Mouse (Mus musculus) right cerebral cortex, postnatal 4 days (tissue): Measurements from ENCODE around the gene Alpk1.
"Not testable (repeated sequence)": the region's sequence is repeated elsewhere in the genome, so short reads cannot be mapped to it uniquely, and the experiment has no call there.

Source experiments
- DNase-seq: peaks from one replicate; pipeline ENCODE4 v3.0.0-alpha.2; 2022

The Alpk1 gene

DNA sequence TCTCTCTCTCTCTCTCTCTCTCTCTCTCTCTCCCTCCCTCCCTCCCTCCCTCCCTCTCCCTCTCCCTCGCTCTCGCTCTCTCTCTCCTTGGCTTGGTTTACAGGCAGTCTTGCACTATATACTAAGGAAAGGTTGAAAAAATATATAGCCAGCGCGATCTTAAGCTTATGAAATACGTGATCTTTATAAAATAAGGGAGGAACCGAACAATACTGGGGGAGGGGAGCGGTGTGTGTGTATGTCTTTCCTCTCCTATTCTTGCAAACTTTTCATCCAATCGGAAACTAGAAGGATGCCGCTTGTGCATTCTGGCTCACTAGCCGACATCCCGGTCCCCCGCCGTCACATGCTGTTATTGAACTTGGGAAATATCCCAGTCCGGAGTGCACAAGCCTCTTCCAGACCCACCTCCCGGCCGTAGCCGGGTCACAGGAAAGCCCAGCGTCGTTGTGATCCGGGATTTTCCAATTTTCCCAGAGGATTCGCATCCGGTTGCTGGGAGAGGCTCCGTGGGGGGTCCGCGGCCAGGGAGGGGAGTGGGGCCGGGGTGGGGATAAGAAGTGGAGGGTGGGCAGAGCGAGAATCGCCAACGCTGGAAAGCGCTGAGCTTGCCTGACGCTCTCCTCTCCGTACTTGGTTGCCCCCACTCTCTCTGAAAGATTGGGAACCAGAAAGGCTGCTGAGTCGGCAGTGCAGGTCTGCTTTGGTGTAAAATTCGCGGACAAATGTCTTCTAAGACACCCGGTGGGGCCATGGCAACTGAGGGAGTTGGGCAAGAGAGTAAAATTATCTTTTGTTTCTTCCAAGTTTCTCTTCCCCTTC, 10.1 kb upstream of the Alpk1 start:
- peak; percentile 25 for DNase-seq

- peak; percentile 36 for DNase-seq
Measured at GRCm38 (mm10) chr3:127789500-127790191, 9.3 kb upstream of the Alpk1 start, which contains the start of gene Tifa. Tifa (plus strand) TSS chr3:127789805.

- no peak for DNase-seq
Measured at GRCm38 (mm10) chr3:127788919-127789318, 8.6 kb upstream of the Alpk1 start.

GRCm38 (mm10) chr3:127788038-127788437, 7.7 kb upstream of the Alpk1 start:
- DNase-seq: no peak

DNA sequence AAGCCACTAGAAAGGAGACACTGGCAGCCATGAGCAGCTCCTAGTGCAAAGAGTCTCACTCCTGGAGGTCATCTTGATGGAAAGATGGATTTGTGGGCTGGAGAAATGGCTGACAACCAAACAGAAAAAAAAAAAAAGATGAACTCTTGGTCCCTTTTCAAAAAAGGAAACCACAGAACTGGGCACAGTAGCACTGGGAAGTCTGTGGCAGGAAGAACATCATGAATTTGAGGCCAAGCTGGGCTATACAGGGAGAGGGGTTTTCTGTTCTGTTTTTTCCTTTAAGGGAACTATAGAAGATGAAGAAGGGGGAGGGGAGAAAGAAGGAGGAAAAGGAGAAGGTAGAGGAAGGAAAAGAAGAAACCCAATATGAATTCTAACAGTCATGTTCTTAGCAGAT, 6.7 kb upstream of the Alpk1 start:
- DNase-seq: no peak

DNA sequence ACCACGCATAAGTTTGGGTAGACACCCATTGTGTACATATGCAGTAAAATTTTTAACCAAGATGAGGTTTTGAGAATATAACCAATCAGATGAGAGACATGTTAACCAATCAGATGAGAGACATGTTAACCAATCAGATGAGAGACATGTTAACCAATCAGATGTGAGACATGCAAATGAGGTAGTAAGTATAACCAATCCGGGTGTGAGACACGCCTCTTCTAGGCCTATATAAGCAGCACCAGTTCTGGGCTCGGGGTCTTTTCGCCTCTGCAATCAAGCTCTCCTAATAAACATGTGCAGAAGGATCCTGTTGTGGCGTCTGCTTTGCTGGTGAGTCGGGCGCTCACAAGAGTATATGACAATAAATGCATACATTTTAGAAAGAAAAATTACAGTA, 3.4 kb upstream of the Alpk1 start:
- DNase-seq: not testable (repeated sequence)

DNA sequence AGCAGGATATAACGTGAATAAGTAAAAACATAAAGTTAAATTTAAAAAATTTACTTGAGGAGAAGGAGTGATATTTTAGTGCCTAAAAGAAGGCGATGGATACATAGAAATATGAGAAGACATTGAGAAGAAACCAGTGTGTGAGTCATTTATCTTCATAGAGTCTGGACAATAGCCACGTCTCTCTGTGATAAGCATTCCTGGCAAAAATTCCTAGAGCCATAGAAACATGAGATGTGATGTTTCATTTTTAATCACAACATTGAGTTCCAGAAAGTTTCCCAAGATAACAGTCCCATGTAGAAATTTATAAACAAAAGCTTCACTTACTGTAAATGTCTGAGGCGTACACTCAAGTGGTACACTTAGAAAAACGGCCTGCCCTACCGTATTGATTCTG, 2.6 kb upstream of the Alpk1 start:
- no peak for DNase-seq

GRCm38 (mm10) chr3:127780921-127781320, 594 bp upstream of the Alpk1 start:
- no peak for DNase-seq

GRCm38 (mm10) chr3:127769146-127769545, 11.2 kb downstream of the Alpk1 start:
- DNase-seq: no peak

DNA sequence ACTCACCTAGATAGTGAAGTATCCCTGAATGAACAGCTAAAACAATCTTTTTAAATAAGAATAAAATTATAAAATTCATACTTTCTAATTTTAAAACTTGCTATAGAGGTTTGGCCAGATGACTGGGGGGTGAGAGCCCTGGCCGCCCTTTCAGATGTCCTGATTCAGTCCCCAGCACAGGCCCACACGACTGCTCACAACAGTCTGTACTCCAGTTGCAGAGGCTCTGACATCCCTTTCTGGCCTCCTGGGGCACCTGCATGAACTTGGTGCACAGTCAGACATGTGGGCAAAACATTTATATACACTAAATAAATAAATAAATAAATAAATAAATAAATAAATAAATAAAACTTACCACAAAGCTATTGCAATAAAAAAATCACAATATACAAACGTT, 14.4 kb downstream of the Alpk1 start:
- DNase-seq: no peak

GRCm38 (mm10) chr3:127764541-127764940, 15.8 kb downstream of the Alpk1 start:
- DNase-seq: no peak

GRCm38 (mm10) chr3:127763076-127763612, 17.2 kb downstream of the Alpk1 start:
- DNase-seq: peak; percentile 77

- no peak for DNase-seq
Measured at GRCm38 (mm10) chr3:127762403-127762802, 17.9 kb downstream of the Alpk1 start.

DNA sequence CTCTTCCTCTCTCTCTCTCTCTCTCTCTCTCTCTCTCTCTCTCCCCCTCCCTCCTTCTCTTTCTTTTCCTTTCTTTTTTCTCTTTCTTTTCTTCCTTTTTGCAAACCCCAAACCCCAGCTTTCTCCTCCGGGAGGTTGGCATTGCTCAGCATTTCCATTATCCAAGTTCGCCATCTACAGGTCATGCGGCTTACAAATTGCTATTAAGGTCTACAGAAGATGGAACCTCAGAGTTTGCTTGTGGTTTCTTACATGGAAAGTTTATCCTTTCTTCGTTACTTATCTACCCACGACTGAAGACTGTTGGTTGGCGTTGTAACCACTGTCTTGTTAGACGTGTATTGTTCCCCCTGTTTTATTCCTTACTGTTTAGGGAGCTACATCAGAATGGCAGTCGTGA, 21.1 kb downstream of the Alpk1 start:
- DNase-seq: peak; percentile 55

DNA sequence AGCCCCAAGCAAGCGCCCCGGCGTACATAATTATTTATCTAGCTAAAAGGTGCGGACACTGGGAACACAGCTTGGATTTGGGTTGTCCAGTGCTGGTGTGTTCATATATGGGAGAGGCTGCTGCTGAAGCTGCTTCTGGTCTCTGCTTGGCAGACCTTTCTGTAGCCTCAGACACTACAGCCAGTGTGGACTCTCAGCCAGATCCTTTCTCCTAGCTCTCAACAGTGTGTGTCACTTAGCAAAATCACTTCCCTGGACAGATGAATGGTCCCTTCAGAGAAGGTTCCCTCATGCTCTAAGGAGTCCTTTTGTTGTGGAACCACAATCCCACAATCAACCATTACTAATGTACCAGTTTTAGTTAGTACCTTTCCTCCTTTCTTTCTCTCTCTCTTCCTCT, 21.5 kb downstream of the Alpk1 start:
- DNase-seq: no peak

DNA sequence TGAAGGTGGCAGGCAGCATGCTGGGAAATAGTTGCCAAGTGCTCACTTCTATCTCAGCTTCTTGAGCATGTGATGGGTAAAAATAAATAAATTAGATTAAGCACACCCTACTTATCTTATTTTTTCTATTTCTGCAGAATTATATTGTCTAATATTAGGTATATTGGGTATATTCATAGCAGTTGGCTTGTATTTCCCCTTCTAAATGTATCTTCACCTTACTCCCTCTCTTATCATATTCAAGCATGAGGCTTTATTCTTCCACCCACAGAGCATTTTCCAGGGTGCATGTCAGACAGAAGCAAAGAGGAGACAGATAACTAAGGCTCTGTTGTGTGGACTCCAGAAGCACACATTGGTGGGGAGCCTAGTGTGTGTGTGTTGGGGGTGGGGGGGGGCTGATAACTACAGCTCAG, 22.4 kb downstream of the Alpk1 start:
- DNase-seq: no peak

GRCm38 (mm10) chr3:127756458-127756857, 23.9 kb downstream of the Alpk1 start:
- no peak for DNase-seq

DNA sequence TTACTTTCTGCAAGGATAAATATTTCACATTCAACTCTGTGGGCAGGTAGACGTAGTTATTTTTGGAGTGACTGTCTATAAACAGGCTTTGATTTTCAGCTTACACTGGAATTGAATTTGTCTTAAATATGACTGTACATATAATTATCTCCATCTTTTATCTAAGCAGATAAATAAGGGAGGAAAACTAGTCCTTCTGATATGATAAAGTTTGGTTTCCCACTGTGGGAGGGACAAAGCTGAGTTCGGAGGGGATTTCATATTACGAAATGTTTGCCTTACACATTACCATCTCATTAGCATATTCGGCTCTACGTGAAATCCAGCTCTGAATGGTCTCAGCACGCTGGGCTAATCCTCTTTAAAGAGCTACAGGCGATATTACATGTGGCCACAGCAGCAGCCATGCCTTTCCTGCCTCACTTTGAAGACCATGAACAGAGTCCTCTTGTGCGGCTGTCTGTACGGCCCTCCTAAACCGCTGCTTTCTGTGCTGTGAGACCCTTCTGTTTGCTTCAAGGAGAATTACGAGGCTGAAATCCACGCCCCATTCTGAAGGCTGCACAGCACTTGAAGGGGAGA, 30.3 kb downstream of the Alpk1 start:
- DNase-seq: no peak

- DNase-seq: no peak
Measured at GRCm38 (mm10) chr3:127749266-127749665, 31.1 kb downstream of the Alpk1 start.

- DNase-seq: no peak
Measured at GRCm38 (mm10) chr3:127748644-127749043, 31.7 kb downstream of the Alpk1 start.

DNA sequence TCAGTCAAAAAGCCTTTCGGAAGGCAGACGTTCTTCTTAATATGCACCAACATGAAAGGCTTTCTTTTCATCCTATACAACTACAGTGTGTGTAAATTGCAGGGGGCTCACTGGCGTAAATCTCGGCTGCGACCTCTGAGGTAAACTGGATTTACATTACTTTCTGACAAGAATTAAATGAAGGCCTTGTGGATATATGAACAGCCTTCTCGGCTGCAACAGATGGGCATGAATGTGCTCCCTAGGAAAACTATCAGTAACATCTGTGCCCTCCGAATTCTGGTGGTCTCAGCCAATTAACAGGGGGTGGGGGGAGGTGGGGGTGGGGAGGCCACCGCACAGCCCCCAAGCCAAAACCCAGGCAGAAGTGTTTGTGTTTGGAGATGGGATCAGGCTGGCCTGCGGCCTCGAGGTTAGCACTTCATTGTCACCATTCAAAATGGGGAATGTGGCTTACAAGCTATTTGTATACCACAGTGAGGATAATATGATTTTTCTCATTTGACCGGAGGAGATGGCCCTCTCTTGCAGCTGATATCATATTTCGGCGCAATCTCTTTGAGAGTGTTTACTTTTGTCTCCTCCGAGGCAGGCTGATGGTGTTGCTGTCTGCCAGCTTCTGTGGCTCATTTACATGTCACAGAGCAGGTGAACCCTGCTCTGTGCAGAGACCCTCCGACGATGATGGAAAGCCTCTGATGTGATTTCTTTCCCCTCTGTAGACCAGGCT, 34.3 kb downstream of the Alpk1 start:
- DNase-seq: no peak

DNA sequence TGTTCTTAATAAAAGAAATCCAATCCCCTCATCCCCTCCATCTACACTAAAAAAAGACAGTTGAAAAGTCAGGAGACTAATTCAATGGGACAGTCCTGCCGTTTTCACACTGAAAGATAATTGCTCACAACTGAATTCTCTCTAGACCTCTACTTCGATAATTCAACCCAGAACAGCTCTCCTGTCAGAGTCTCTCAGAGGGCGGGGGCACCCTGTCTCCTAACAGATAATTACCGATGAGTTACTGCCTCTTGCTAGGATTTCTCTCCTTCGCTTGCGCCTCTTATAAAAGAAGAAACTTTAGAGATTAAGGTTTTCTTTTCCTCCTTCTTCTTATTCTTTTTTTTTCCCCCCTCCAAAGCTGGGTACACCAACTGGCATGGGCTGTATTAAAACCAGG, 34.8 kb downstream of the Alpk1 start:
- DNase-seq: no peak
